Mouse (Mus musculus) T-cell, adult 66 days (primary cell): ENCODE data around the gene Zfp990. TPM values are rescaled to one million over a fixed set of nuclear protein-coding genes. Genes with fewer than 3 reads are reported as not detected.

Experiments
- total RNA-seq, 2 experiments: library from RNA; stranded (reverse); gene quantifications; 3 replicates in 1 of 2; 4 replicates in 1 of 2; pipeline ENCODE4 v1.2.4; 2023

Gene Zfp990
- 1 to 10 TPM; 2.9 to 4.0 TPM for total RNA-seq

GRCm38 (mm10) chr4:145510459-145510858, at the start of gene Zfp990:
Gene Zfp990 (plus strand): TSS chr4:145510759.

DNA sequence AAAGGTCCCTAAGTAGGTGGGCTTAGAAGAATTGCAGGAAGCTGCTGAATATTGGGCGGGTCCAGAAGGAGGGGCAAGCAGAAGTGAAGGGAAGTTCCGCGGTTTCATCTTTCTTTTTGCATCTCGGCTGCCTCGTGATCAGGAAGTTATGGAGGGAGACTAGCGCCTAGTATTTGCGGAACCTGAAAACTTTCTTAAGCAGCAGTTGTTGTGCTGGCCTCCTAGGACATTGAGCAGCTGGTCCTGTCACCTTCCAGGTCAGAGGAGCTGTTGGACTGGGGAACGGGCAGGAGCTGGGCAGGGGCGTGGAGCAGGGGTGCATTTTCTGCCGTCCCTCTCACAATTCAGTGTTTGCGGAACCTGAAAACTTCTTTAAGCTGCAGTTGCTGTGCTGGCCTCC, 74.5 kb downstream of the Zfp990 start, which contains the start of gene Gm13212:
Gene Gm13212 (plus strand): TSS at position 89 of the 400 bp plus-strand sequence.

Other genes starting within 250 kb of the Zfp990 start
- gene Tnfrsf8, start 195.6 kb upstream of the Zfp990 start, total RNA-seq = under 1 TPM; 0.79 to 0.86 TPM
- 10 to 100 TPM in 1 of 2 experiments, 1 to 10 TPM in 1; 9.1 to 12.9 TPM for gene Gm13212, start 74.4 kb downstream of the Zfp990 start, total RNA-seq
- gene Zfp980, start 159.9 kb downstream of the Zfp990 start, total RNA-seq = 1 to 10 TPM in 1 of 2 experiments, under 1 TPM in 1; 0.38 to 1.1 TPM